10 mouse cellular contexts compared by ENCODE assay signal in the genomic region with DNA sequence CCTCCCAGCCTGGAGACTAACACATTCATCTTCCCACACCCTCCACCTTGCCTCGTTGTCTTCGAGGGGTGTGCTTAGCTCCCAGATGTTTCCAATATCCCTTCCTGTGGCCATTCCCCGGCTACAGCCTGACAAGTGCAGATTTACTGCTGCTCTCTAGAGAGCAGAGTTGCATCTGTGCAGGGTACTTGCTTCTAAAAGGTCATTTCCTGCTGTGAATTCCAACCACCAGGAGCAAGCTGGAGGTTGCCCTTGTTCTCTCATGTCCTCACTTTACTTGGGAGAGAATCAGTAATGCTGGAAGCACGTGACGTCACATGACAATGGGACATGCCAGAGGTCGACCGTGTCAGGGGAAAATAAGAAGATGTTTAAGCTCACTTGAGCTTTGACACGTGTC.
DNase-seq lines count a peak whose midpoint lies in the region; ATAC-seq and TF ChIP-seq lines count a peak whose summit lies in the region.
"Had no signal": no experiment of that assay in that cellular context is flagged by ENCODE, and none has a peak within 500 bp of the region (broad histone marks: within the 10 kb centered on the region; RNA-seq: fewer than 3 reads in every experiment).

No protein-coding gene starts in this region.

- H3K4me2 ChIP-seq in lung, embryonic 14.5 days, result no peak overlapping the region
- H3K4me2 ChIP-seq in heart, embryonic 13.5 days, result no peak overlapping the region
- H3K4me2 ChIP-seq in kidney, postnatal 0 days (ENCODE audit: low read length), result peak overlapping the region; percentile 30; the same call in 1 of the 2 replicates
- no peak overlapping the region for H3K4me2 ChIP-seq in stomach, embryonic 15.5 days
- H3K4me2 ChIP-seq: lung, embryonic 15.5 days had no signal

- no peaks in the 10 kb centered on the region for H3K27me3 ChIP-seq in lung, embryonic 14.5 days (ENCODE audit: insufficient read depth, low read length)
- no peaks in the 10 kb centered on the region for H3K27me3 ChIP-seq in heart, embryonic 13.5 days (replicated peaks)
- H3K27me3 ChIP-seq in kidney, postnatal 0 days (ENCODE audit: insufficient read depth, low read length), result no peaks in the 10 kb centered on the region
- H3K27me3 ChIP-seq in stomach, embryonic 15.5 days (replicated peaks), result no peaks in the 10 kb centered on the region
- H3K27me3 ChIP-seq: lung, embryonic 15.5 days had no signal

- DNase-seq in lung, embryonic 14.5 days, result peak; percentile 43
- DNase-seq in lung, postnatal 25 days (ENCODE audit: low spot score), result no peak
- DNase-seq in kidney, postnatal 0 days (ENCODE audit: low spot score), result peak; percentile 88
- DNase-seq in urinary bladder, postnatal 25 days (ENCODE audit: low spot score), result no peak
- DNase-seq in spleen, adult 18-20 months, result no peak
- DNase-seq in layer of hippocampus, adult 8-10 months (ENCODE audit: low spot score in 2 of 2), result no peak
- DNase-seq: right cerebral cortex, postnatal 4 days had no signal

- H3K4me3 ChIP-seq in lung, embryonic 14.5 days (ENCODE audit: low read depth, low read length), result no peak overlapping the region
- H3K4me3 ChIP-seq in heart, embryonic 13.5 days, result no peak overlapping the region
- no peak overlapping the region for H3K4me3 ChIP-seq in kidney, postnatal 0 days (replicated peaks; ENCODE audit: low read depth, low read length)
- no peak overlapping the region for H3K4me3 ChIP-seq in stomach, embryonic 15.5 days (replicated peaks)
- H3K4me3 ChIP-seq: lung, embryonic 15.5 days had no signal

- peak; percentile 9; the same call in 1 of the 2 replicates for ATAC-seq in lung, embryonic 14.5 days (ENCODE audit: insufficient read depth)
- ATAC-seq in heart, embryonic 13.5 days (ENCODE audit: extremely low read depth, insufficient number of reproducible peaks, low FRiP score, low TSS enrichment), result no peak
- ATAC-seq in kidney, postnatal 0 days (replicated peaks; ENCODE audit: low FRiP score, low read depth), result peak; percentile 86
- peak; percentile 53; the same call in 1 of the 2 replicates for ATAC-seq in stomach, embryonic 15.5 days (ENCODE audit: insufficient read depth, low FRiP score, low read depth)

- peaks cover 12% of the 10 kb centered on the region; the same call in 1 of the 2 replicates for H3K4me1 ChIP-seq in lung, embryonic 14.5 days (ENCODE audit: insufficient read depth)
- H3K4me1 ChIP-seq in heart, embryonic 13.5 days, result peaks cover 39% of the 10 kb centered on the region
- peaks cover 10% of the 10 kb centered on the region for H3K4me1 ChIP-seq in kidney, postnatal 0 days (replicated peaks; ENCODE audit: insufficient read depth, low read length)
- peaks cover 22% of the 10 kb centered on the region for H3K4me1 ChIP-seq in stomach, embryonic 15.5 days

- WGBS in lung, embryonic 14.5 days, result 21% methylated on average over 8 of the region's 8 CpGs
- WGBS in heart, embryonic 13.5 days, result 21% methylated on average over 8 of the region's 8 CpGs
- WGBS in kidney, postnatal 0 days, result 5% methylated on average over 8 of the region's 8 CpGs
- 21% methylated on average over 8 of the region's 8 CpGs for WGBS in stomach, embryonic 15.5 days

- H3K27ac ChIP-seq in lung, embryonic 14.5 days (ENCODE audit: low read depth), result no peak overlapping the region
- 0 out of 2 replicates have a peak overlapping the region, but pooled peaks have one; percentile 15 for H3K27ac ChIP-seq in heart, embryonic 13.5 days (replicated peaks)
- H3K27ac ChIP-seq in kidney, postnatal 0 days, result peak overlapping the region; percentile 19; the same call in 1 of the 2 replicates
- no peak overlapping the region for H3K27ac ChIP-seq in stomach, embryonic 15.5 days
- H3K27ac ChIP-seq: lung, embryonic 15.5 days had no signal

- no peaks in the 10 kb centered on the region for H3K36me3 ChIP-seq in lung, embryonic 14.5 days (ENCODE audit: insufficient read depth)
- H3K36me3 ChIP-seq in heart, embryonic 13.5 days, result peaks cover 9% of the 10 kb centered on the region; the same call in 1 of the 2 replicates
- no peaks in the 10 kb centered on the region for H3K36me3 ChIP-seq in kidney, postnatal 0 days (ENCODE audit: insufficient read depth, low read length)
- no peaks in the 10 kb centered on the region for H3K36me3 ChIP-seq in stomach, embryonic 15.5 days
- H3K36me3 ChIP-seq: lung, embryonic 15.5 days had no signal

- TF ChIP-seq CTCF in lung, embryonic 14.5 days (IDR thresholded peaks at IDR 0.05; ENCODE audit: low read depth), result peak; percentile 54
- TF ChIP-seq CTCF in kidney, postnatal 0 days (IDR thresholded peaks at IDR 0.05; ENCODE audit: low read depth), result peak; percentile 66

- H3K9me3 ChIP-seq in lung, embryonic 14.5 days (ENCODE audit: low read depth, low read length), result no peaks in the 10 kb centered on the region
- peaks cover 10% of the 10 kb centered on the region; the same call in 1 of the 2 replicates for H3K9me3 ChIP-seq in heart, embryonic 13.5 days
- no peaks in the 10 kb centered on the region for H3K9me3 ChIP-seq in kidney, postnatal 0 days (replicated peaks; ENCODE audit: low read length)
- no peaks in the 10 kb centered on the region for H3K9me3 ChIP-seq in stomach, embryonic 15.5 days
- H3K9me3 ChIP-seq: lung, embryonic 15.5 days had no signal

- H3K9ac ChIP-seq in lung, embryonic 14.5 days, result no peak overlapping the region
- H3K9ac ChIP-seq in heart, embryonic 13.5 days, result no peak overlapping the region
- no peak overlapping the region for H3K9ac ChIP-seq in kidney, postnatal 0 days (ENCODE audit: low read depth, low read length)
- H3K9ac ChIP-seq in stomach, embryonic 15.5 days, result no peak overlapping the region
- H3K9ac ChIP-seq: lung, embryonic 15.5 days had no signal

Comparison
In these comparisons a context has a peak if more than half of its experiments do, and no peak if none do; other contexts are left out.
1. DNase-seq: peak in lung, embryonic 14.5 days (single experiment) and kidney, postnatal 0 days (single experiment); none in lung, postnatal 25 days (single experiment), urinary bladder, postnatal 25 days (single experiment), spleen, adult 18-20 months (0 of 2) and layer of hippocampus, adult 8-10 months (0 of 2).
2. H3K27ac ChIP-seq: peak in heart, embryonic 13.5 days (single experiment) and kidney, postnatal 0 days (single experiment); none in lung, embryonic 14.5 days (single experiment) and stomach, embryonic 15.5 days (single experiment).